Mouse (Mus musculus): Measurements from ENCODE around the gene Mbnl1.

- TF ChIP-seq CTCF (IDR thresholded peaks at IDR 0.05; ENCODE audit: low read depth) (no peak), EP300 (IDR thresholded peaks at IDR 0.05; ENCODE audit: low read depth) (no peak)
Observed at GRCm38 (mm10) chr3:60614516-60614915, 141.9 kb downstream of the Mbnl1 start.

All from heart, postnatal 0 days (tissue).